Mouse (Mus musculus): Measurements from ENCODE around the gene Vat1. TPM values are rescaled to one million over a fixed set of nuclear protein-coding genes. Genes with fewer than 3 reads are reported as not detected.
"Not testable (repeated sequence)": the region's sequence is repeated elsewhere in the genome, so short reads cannot be mapped to it uniquely, and the experiment has no call there.

The Vat1 gene
- polyA plus RNA-seq, 2 experiments from 2014 or later: 0.60 to 1.5 TPM

GRCm38 (mm10) chr11:101465101-101465868 is 745 bp downstream of the Vat1 start:
- ATAC-seq: peak; percentile 34

DNA sequence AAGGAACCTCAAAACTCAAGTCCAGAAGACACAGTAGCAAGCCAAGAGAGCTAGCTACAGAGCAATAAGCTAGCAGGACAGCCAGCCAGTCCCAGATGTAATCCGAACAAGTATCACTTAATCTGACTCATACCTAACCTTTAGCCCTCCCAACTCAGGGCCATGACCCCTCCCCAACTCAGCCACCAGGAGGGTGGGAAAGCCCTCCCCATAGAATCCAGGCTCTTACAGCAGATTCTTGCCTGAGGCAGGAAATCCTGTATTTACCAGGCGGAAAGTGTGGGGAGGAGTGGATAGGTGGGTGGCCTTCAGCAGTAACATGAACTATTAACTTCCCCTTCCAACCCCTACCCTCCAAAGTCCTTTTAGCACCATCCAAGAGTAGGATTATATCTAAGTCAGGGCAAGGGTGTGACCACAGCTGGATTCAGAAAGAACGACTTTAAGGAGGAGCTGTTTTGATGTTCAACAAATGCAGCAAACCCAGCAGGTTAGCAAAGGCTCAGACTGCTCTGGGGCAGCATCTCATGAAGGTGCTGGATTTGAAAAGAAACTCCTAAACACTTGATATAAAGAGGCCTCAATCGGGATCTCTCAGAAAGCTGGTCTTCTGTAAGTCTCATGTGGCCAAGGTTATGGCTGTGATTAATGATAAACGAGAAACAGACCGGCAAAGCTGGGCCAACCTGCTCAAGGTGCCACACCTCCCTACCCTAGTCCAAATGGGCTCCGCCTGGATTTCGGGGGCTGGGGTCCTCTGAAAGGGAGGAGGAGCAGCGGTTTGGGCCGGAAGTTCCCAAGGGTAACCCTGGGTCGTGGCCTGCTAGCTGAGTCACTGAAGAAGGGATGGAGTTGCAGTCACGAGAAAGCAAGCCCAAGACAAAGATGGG is 1.6 kb downstream of the Vat1 start, which contains the start of gene Rnd2:
Gene Rnd2 (plus strand): TSS at position 789 of the 890 bp plus-strand sequence.
- no peak for ATAC-seq

GRCm38 (mm10) chr11:101462583-101463440 is 3.2 kb downstream of the Vat1 start:
- no peak for ATAC-seq

DNA sequence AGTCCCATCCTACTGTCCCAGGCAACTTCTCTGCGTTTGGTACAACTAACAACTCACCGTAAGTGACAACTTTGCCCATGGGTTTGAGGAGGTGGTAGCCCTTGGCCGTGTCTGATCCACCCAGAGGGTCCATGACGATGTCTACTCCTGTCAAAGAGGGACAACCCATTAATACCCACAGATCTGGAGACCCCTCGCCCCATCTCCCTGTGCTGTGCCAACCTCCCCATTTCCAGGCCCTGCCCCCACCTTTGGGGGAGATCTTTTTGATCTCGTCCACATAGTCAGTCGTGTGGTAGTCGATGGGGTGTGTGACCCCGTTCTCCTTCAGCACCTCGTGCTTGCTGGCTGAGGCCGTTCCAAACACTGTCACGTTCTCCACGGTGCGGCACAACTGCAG is 3.9 kb downstream of the Vat1 start:
- ATAC-seq: no peak

- ATAC-seq: no peak
Measured at GRCm38 (mm10) chr11:101460321-101460720, 5.7 kb downstream of the Vat1 start.

DNA sequence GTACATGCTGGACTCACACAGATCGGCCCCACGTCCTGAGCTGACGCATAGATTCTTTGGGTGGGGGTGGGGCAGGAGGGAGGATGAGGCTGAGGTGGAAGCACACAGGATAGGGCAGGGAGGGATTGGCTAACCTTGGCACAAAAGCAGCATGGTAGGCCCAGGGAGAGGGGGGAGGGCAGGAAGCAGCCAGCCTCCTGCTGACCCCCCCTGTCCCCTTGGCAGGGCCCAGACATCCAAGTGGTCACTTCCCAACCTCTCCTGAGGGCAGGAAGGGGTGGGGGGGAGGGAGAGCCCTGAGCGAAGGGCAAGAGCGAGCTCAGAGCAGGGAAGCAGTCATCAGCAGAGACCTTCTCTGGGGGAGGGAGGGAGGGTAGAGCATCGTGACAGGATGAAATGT is 6.3 kb downstream of the Vat1 start:
- no peak for ATAC-seq

DNA sequence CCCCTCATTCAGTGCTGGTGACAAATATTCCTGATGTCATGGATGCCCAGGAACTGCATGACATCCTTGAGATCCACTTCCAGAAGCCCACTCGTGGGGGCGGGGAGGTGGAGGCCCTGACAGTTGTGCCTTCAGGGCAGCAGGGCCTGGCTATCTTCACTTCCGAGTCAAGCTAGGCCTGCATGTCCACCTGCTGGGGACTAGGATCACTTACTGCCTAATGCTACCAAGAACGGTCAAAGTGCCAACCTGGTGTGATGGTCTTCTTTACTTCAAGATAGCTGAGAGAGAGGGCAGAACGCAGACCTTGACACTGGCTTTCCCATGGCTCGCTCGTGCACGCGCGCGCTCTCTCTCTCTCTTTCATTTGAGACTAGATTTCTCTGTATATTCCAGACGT is 7.8 kb downstream of the Vat1 start:
- ATAC-seq: no peak

- no peak for ATAC-seq
Measured at GRCm38 (mm10) chr11:101457631-101458030, 8.4 kb downstream of the Vat1 start.

- no peak for ATAC-seq
Measured at GRCm38 (mm10) chr11:101455627-101456026, 10.4 kb downstream of the Vat1 start.

- ATAC-seq: no peak
Measured at GRCm38 (mm10) chr11:101454702-101455101, 11.3 kb downstream of the Vat1 start.

DNA sequence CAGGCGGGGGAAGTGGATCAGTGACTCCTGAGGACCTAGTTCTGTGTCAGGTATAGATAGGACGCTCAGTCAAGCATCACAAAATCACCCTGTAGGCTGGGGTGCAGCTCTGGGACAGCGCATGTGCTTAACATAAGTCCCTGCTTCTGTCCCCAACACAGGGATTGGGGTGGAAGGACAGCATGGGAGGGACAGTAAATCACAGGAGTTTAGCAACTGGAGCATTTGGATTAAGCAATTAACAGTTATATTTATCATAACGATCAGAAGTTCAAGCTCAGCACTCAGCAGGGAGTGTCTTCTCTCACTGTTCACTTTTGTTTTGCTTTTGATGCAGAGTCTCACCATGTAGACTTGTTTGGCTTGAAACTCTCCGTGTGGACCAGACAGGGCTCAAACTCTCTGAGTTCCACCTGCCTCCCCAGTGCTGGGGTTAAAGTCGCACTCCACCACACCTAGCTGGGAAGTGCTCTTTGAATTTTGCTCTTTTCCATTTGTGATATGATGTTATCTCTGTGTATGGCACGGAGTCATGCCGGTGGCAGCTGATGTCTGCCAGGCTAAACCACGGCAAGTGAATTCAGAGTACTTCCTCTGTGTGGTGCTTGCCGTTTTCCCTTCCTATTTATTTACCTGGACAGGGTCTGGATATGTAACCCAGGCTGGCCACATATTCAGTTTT is 13.8 kb downstream of the Vat1 start:
- no peak for ATAC-seq

DNA sequence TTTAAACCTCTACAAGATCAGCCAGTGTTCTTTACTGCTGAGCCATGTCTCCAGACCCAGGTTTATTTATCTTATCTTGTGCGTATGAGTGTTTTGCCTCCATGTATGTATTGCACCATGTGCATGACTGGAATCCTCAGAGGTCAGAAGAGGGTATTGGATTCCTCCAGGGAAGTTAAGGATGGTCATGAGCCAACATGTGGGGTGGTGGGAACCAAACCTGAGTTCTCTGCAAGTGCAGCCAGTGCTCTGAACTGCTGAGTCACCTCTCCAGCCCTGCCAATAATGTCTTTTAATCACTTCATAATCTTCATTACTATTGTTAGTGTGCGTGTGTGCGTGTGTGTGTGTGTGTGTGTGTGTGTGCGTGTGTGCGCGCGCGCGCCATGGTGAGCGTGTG is 14.5 kb downstream of the Vat1 start:
- no peak for ATAC-seq

DNA sequence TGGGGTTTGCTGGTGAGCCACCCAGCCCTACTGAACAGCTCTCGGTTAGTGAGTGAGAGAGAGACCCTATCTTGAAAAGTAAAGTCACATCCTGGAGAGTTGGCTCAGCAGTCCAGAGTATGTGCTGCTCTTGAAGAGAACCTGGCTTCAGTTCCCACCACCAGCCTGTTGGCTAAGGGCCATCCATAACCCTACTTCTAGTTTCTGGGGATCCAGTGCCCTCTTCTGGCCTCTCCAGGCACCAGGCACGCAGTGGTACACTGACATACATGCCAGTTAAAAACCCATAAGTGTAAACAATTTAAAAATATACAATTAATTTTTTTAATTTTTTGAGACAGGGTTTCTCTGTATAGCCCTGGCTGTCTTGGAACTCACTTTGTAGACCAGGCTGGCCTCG is 15.6 kb downstream of the Vat1 start:
- no peak for ATAC-seq

- not testable (repeated sequence) for ATAC-seq
Measured at GRCm38 (mm10) chr11:101449596-101449995, 16.4 kb downstream of the Vat1 start.

DNA sequence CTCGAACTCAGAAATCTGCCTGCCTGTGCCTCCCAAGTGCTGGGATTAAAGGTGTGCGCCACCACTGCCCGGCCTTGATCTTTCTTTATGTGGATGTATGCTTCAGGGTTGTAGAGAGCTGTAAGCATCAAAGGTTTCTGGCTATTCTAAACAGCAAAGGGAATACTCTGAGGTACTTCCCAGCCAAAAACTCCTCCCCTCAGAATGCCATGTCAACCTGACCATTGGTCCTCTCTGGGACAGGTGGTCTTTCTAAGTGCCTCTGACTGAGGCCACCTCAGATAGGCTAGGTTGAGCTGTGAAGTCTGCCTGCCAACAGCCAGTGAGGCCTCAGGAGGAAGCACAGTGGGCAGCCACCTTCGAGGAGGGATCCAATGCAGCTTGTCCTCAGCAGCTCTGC is 17.1 kb downstream of the Vat1 start:
- peak; percentile 6 for ATAC-seq

DNA sequence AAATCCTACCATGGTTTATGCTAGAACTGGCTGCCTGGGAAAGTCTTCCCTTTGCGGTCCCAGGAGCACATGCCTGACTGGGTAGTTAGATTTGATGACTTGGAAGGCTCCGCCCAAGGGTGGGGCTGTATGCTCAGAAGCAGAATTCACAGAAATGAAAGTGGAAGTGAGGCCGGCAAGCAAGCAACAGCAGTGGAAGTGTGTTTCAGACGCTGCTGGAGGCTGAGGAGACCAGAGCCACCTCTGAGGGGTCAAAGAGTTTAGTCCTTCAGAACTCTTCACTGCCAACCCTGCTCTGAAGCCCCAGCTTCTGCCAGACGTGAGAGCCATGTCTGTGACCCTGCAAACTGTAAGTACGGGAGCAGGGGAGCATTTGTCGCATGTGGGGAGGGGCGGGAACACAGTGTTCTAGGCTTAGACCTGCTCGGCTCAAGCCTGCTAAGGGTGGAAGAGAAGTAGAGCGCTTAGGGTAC is 17.7 kb downstream of the Vat1 start, which contains the start of gene Ifi35:
Gene Ifi35 (plus strand): TSS at position 134 of the 473 bp plus-strand sequence.
- peak; percentile 84 for ATAC-seq

DNA sequence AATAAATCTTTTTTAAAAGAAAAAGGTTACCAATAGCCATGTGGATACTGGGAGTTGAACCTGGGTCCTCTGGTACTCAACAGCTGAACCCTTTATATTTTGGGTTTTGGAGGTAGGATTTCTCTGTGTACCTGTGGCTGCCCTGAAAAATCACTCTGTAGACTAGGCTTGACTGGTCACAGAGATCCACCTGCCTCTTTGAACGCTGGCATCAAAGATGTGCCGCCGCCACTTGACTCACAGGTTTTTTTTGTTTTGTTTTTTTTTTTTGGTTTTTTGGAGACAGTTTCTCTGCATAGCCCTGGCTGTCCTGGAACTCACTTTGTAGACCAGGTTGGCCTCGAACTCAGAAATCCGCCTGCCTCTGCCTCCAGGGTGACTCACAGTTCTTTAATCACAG is 18.2 kb downstream of the Vat1 start:
- ATAC-seq: no peak

DNA sequence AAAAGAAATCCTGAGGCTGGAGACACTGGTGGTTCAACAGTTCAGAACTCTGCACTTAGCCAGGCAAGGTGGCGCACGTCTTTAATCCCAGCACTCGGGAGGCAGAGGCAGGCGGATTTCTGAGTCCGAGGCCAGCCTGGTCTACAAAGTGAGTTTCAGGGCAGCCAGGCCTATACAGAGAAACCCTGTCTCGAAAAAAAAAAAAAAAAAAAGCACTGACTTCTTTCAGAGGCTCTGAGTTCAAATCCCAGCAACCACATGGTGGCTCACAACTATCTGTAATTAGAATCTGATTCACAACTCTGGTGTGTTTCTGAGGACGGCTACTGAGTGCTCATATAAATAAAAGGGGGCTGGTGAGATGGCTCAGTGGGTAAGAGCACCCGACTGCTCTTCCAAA is 19.2 kb downstream of the Vat1 start:
- not testable (repeated sequence) for ATAC-seq

DNA sequence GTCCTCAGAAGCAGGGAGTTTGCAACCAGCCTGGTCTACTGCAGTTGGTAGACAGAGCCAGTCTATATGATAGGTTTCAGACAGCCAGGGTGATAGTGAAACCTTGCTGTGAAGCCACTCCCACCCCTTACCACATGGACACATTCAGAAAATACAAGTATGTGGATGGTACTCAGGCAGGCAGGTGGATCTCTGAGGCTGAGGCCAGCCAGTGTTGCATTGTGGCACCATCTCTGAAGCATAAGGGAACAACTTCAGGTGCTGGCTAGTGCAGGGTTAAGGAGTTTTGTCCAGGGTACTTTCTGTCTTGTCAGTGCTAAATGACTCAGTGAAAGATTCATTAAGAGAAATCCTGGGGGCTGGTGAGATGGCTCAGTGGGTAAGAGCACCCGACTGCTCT is 19.7 kb downstream of the Vat1 start:
- ATAC-seq: no peak

- peak; percentile 12 for ATAC-seq
Measured at GRCm38 (mm10) chr11:101442760-101443159, 23.3 kb downstream of the Vat1 start.

DNA sequence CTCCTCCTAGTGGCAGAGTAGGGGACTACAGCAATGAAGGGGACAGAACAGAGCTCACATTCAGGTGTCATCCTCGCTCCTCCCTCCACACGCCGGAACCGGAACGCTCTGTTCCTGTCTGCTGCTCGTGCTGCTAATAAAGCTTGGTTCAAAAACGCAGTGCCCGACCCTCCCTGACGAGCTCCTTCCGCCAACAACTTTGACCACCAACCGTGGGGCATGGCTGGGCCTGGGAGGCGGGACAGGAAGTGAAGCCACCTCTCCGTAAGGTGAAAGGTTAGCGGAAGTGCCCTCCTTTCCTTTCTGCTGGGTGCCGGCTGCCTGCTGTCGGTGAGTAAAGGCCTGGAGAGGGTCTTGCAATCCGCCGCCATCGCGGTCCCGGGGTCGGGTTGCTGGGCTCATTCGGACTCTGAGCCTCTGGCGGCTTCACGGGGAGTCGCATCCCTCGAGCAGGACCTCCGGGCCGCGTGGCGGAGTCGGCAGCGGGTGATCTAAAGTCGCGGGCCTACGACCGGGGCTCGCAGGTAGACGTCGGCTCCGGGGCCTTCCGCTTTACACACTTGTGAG is 23.8 kb downstream of the Vat1 start, which contains the start of gene Rpl27:
Gene Rpl27 (plus strand): TSS at position 172 of the 567 bp plus-strand sequence.
- peak; percentile 95 for ATAC-seq
